Mouse (Mus musculus): ENCODE measurements at regions not wholly inside any gene's neighbourhood (a gene's known extent, or its start where the extent isn't known, plus 50 kb on each side); places are given as distances from the start of the nearest gene placed in this dataset.

DNA sequence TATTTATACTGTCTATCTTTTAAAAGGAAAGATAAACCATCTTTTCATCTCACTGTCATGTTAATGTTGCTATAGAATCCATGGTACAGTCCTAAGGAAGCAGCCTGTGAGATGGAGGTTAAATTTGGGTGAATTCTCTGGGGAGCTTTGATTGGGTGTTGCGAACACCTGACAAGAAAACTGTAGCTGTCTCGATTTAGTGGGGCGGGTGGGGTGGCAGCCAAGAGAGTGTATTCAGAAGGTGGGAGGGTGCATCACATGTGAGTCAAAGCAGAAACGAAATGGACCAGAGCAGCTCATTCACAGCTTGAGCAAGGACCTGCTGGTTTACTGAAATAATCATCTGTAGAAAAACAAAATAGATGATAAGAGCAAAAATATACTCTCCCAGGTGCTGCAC is 57.4 kb upstream of the Bank1 start:
- TF ChIP-seq CTCF (IDR thresholded peaks at IDR 0.05; ENCODE audit: control insufficient read depth, insufficient read depth, low read length), result no peak
- TF ChIP-seq POLR2A (IDR thresholded peaks at IDR 0.05; ENCODE audit: borderline replicate concordance, control insufficient read depth, low read depth, low read length), result no peak

Measured in bone marrow, adult 2 months (tissue).